Mouse (Mus musculus): Measurements from ENCODE around the gene Mxd1.

- TF ChIP-seq GATA1 (IDR thresholded peaks at IDR 0.05; ENCODE audit: low read length), result no peak
- TF ChIP-seq TAL1 (IDR thresholded peaks at IDR 0.05; ENCODE audit: low read length), result no peak
Measured at GRCm38 (mm10) chr6:86670873-86671272, 1.9 kb upstream of the Mxd1 start.
